Mouse (Mus musculus): ENCODE results near the gene Prcd.

The Prcd gene

DNA sequence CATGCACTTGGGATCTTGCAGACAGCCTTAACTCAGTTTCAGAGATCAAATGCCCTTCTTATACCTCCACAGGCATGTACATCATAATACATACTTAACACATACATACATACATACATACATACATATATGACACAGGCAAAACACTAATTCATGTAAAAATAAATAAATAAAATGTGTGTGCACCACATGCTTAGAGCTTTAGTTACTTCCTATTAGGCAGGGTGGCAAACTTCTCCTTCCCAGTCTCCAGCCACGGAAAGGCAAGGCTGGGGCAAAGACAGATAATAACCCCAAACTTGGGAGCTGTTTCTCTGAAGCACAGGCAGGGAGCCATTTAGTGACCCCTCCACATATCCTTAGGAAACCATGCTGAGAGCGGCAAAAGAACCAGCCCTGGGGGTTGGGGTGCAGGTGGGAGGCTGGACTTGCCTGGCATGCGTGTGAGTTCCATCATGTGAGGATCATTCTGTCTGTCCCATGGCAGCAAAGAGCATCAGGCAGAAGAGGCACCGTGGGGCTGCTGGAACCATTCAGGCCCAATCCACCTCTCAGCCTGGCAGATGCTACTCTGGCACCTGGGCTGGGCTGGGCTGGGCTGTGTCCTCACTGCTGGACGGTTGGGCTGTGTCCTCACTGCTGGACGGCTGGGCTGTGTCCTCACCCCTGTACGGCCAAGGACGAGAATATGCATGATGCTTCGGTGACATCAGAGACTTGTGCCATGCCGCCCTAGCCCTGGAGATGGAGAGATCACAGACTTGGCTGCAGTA, 26.8 kb upstream of the Prcd start, which contains the start of gene Rhbdf2:
Rhbdf2 (minus strand) TSS at position 721 of the 773 bp plus-strand sequence.
- no peak for DNase-seq

DNA sequence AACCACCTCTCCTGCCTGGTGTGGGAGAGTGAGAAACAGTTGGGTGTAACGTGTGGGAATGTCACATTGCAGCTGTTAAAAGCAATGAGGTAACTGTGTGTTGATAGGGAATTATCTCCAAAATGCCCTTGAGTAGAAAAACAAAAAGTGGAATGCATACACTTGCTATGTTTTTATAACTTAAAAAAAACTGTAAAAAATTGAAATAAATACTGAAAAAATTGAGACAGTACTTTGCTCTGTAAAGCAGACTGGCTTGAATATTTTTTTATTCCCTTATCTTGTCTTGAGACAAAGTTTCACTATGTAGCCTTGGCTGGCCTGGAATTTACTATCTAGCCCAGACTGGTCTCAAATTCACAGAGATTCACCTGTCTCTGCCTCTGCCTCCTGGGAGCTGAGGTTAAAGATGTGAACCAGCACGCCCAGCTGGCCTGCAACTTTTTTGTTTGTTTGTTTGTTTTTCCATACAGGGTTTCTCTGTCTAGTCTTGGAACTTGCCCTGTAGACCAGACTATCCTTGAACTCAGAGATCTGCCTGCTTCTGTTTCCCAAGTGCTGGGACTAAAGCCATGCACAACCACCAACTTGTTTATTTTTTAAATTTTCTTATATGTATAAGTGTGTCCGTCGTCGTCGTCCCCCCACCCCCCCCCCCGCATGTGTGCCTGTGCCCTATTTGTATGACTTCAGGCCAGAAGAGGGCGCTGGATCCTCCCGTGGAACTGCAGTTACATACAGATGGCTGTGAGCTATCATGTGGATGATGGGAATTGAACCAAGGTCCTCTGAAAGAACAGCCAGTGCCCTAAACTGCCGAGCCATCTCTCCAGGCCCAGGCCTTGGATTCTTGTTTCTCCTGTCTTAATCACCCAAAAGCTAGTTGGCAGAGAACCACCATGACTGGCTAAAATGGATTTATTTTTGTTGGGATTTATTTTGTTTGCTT, 26.0 kb upstream of the Prcd start:
- peak; percentile 75 to 77 for DNase-seq

DNA sequence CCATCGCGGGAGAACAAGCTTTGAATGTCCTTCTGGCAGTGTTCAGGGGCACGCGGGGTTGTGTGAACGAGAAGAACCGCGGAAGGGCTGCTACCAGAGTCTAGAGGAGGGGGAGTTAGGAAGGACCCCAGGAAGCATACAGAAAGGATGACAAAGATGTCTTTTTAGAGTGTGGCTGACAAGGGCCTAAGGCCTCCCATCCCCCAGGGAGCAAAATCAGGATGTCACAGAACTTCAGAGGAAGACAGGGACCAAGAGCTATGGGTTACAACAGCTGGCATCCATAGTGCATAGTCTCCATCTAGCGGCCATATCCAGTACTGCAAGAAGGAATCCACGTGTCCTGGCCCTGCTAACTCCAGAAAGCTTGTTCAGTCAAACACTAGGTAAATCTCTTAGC, 24.6 kb upstream of the Prcd start:
- peak; percentile 92 to 93 for DNase-seq

DNA sequence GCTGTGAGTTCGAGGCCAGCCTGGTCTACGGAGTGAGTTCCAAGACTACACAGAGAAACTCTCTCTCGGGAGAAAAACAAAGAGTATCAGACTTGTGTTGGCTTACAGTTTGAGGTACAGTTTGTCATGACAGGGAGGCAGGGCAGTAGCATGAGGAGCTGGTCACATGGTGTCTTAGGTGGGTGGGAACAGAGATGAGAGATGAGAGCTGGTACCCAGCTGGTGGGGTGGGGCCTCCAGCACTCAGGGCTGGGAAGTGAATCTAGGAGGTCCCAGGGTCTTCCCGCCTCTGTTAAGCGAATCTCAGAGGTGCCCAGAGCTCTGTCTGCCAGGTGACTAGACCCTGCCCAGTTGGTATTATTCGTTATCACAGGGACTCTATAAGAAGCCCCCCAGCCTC, 23.9 kb upstream of the Prcd start:
- DNase-seq: no peak

GRCm38 (mm10) chr11:116630171-116630965, 23.0 kb upstream of the Prcd start:
- no peak for DNase-seq

DNA sequence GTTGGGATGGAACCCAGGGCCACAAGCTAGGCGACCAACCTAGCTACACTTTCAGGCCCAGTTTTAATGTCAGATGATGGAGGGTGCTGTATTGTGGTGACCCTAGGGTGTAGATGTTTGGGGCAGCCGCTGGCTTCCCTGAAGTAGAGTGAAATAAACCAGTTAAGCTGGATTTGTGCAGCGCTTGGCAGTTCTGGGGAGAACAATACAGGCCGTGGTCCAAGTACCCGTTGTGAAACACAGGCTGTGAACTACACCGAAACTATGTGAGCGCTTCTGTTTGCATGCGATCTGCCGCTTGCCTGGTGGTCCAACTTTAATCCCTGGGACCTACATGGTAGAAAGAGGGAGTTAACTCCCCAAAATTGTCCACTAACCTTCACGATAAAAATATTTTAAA, 20.4 kb upstream of the Prcd start:
- no peak for DNase-seq

- peak in 1 of 2 experiments; percentile 23 for DNase-seq
Observed at GRCm38 (mm10) chr11:116636607-116637006, 16.7 kb upstream of the Prcd start.

GRCm38 (mm10) chr11:116641168-116641567, 12.2 kb upstream of the Prcd start:
- DNase-seq: peak; percentile 62 to 71

- DNase-seq: no peak
Observed at GRCm38 (mm10) chr11:116641731-116642130, 11.6 kb upstream of the Prcd start.

DNA sequence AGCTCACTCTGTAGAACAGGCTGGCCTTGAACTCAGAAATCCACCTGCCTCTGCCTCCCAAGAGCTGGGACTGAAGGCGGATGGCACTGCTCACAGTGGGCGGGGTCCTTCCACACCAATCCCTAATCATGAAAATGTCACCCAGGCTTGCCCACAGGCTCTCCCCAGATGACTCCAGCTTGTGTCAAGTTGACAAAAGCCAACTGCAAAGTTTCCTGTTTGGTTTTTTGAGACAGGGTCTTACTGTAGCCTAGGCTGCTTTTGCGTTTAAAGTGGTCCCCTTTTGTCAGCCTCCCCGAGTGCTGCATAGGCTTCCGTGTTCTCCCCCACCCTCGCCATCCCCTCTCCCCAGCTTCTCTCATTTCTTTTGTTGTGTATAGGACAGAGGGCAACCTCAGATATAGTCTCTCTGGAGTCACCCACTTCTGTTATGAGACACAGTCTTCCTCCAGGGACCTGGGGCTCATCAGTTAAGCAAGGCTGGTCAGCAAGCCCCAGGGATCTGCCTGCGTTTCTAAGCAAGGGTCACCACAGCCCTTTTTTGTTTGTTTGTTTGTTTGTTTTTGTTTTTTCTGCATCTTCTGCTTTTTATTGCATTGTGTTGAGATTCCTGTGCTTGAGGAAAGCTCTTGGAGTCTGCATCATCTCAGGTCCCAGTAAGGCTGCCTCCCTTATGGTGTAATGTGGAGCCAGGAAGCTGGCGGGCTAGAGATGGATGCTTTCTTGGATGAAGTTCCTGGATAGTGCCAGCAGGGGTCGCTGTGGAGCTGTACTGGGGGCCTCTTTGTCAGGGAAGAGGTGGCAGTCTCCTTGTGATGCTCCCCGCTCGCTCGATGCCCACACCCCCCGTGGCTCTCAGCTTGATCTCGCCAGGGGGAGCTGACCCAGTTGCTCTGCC, 10.4 kb upstream of the Prcd start:
- DNase-seq: peak; percentile 88 to 89

DNA sequence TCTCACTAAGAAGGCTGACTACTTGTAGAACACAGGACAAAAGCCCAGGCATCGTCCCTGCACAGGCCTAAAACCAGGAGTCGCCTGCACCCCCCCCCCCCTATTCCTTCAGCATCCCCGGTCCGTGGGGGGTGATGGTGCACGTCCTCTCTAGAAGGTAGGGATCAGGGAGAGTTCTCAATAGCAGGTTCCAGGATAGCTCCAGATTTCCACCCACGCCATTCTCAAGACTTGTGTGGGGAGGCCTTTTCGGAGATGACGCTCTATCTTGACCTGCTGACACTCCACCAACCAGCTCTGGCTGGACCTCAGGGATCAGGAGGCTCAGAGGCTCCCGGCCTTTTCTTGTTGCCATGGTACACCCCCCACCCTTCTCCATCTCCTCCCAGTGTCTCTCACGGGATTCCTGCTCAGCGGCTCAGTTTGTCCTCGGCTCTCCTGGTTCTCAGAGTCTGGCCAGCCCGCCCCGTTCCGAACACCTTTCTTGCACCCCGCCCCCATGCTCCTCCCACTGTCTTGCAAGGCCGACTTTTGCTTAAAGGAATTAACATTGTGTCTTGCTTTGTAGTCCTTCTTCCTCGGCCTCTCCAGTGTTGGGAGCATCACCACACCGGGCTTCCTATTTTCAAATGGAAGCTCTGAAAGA, 9.6 kb upstream of the Prcd start:
- DNase-seq: no peak

DNA sequence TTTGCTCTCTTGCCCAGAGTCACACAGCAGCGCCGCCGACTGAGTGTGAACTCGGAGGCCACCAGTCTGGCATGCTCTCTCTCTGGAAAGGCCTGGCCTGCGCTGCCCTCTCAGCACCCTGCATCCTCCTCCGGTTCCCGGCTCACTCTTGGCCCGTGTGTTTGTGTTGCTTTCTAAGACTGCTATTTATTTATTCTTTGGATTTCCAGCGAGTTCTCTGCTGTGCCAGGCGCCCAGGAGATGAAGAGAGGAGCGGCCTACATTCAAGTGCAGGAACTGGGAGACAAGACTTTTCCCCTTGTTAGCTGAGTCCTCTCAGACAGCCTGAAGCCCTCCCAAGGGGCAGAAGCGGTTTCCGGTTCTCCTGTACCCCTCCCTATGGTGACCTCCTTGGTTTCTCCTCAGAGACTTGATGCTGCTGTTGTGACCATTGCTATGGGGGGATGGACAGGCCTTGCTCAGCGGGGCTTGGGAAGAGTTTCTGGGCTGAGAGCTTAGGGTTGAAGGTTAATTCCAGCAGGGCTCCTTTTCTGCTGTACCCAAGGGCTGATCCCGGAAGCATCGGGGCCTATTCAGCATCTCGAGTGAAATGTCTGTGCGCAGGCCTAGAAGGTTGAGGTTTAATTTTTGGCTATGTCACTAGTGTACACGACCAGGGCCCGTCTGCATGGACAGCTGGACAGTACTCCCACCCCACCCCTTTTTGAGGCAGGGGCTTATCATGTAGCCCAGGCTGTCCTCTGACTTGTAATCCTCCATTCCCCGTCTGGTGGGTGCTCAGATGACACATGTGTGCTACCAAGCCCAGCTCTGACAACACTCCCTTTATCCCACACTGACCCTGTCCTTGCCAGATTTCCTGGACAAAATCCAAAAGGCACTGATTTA, 8.9 kb upstream of the Prcd start:
- DNase-seq: no peak

GRCm38 (mm10) chr11:116645446-116646110, 7.8 kb upstream of the Prcd start:
- DNase-seq: no peak

GRCm38 (mm10) chr11:116646136-116646535, 7.2 kb upstream of the Prcd start:
- no peak for DNase-seq

- DNase-seq: no peak
Observed at GRCm38 (mm10) chr11:116646771-116647170, 6.6 kb upstream of the Prcd start.

DNA sequence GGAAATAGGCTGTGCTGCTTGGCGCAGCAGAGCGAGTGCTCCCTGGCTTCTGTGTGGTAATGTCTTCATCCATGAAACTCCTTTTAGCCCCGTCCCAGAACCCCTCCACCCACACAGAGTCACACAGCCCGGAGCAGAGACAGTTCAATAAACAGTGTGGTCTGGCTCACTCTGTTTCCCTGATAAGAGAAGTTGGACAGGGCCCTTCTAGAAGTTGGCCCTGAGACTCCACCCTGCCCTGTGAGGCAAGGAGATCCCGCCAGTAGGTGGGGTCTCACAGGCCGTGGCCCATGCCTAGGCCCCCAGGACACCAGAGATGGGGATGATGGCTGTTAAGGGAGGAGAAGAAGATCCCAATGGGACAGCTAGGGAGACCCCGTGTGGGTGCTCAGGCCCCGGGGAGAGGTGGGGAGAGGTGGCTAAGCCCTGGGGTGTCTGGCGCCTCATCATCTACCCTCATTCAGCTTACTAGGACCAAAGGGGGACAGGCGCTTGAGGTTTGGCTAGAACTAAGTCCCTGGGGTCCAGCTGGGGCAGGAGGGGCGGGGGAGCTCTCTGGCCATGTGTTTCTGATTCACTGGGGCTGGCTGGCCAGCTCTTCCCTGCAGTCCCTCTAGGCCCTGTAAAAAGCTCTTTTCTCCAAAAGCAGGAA, 5.9 kb upstream of the Prcd start:
- no peak for DNase-seq

DNA sequence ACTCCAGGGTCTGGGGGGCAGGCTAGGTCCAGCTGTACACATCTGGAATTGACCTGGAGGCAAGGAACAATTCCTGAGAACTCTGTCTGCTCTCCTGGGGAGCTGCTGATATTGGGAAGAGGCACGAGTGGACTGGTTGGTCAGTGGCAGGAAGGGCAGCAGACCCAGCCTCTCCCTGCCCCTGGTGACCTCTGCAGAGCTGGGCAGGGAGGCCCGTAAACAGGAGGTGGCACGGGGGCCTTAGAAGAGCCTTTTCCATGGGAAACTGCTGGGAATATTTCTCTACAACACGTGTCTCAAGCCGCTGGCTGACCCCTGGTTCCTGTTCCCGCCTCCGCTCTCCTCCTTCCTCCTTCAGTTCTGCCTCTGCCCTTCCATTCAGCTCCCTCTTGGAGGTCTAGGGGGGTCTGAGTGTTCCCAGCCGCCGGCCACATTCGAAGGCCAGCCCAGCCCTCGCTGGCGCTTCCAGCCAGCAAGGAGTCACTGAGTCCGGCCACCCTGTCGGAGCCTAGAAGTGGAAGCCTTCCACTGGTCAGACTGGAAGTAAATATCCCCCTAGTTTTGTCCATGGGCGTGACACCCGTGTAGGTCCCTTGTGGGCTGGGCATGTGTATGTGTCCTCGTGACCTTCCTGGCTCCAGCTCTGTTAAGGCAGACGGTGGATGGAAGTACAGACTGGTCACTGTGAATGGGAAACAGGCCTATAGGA, 5.0 kb upstream of the Prcd start:
- no peak for DNase-seq

DNA sequence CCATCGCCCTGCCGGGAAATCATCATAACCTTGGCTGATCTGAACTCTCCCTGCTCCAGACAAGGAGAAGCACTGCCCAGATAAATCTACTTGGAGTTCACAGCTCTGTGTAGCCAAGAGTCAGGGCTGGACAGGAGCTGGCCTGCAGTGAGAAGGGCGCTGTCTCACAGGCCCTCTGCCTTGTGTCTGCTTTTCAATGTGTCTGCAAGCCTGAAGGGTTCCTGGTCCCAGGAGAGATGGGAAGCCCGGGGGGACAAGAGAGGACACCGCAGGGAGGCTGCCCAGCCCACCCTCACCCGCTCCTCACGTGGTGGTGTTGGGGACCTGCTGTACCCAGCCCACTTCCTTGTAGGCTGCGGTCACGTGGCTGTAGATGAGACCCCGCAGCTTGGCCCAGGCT, 4.4 kb upstream of the Prcd start:
- no peak for DNase-seq

All from B cell, adult 2 months (primary cell).